Mouse (Mus musculus) right cerebral cortex, adult 2 months (tissue): ENCODE results near the gene Gfy.

Experiments used
- DNase-seq, 2 experiments: peaks; one replicate each; pipeline ENCODE4 v3.0.0; 2021 to 2022; ENCODE audit warnings: low spot score in 2 of 2

Gene Gfy

GRCm38 (mm10) chr7:45179469-45179868 lies at the start of gene Gfy:
Gfy (minus strand) TSS chr7:45179569.
- no peak for DNase-seq

GRCm38 (mm10) chr7:45229046-45229445 lies 49.7 kb upstream of the Gfy start:
- no peak for DNase-seq

- DNase-seq, result no peak
Measured at GRCm38 (mm10) chr7:45228548-45228947, 49.2 kb upstream of the Gfy start.

- no peak for DNase-seq
Measured at GRCm38 (mm10) chr7:45226421-45226820, 47.1 kb upstream of the Gfy start.

GRCm38 (mm10) chr7:45224826-45225225 lies 45.5 kb upstream of the Gfy start:
- DNase-seq, result no peak

GRCm38 (mm10) chr7:45221680-45222079 lies 42.3 kb upstream of the Gfy start:
- DNase-seq, result no peak

GRCm38 (mm10) chr7:45216442-45217183 lies 37.2 kb upstream of the Gfy start:
- DNase-seq, result no peak

- DNase-seq, result no peak
Measured at GRCm38 (mm10) chr7:45215673-45216441, 36.5 kb upstream of the Gfy start, which contains the start of gene Tead2. Tead2 (plus strand) TSS chr7:45215753.

GRCm38 (mm10) chr7:45213708-45214107 lies 34.3 kb upstream of the Gfy start:
- no peak for DNase-seq

GRCm38 (mm10) chr7:45212356-45212755 lies 33.0 kb upstream of the Gfy start:
- no peak for DNase-seq

- DNase-seq, result no peak
Measured at GRCm38 (mm10) chr7:45211851-45212251, 32.5 kb upstream of the Gfy start, which contains the start of gene Dkkl1. Dkkl1 (minus strand) TSS chr7:45212147.

GRCm38 (mm10) chr7:45211070-45211469 lies 31.7 kb upstream of the Gfy start:
- DNase-seq, result no peak

- DNase-seq, result no peak
Measured at GRCm38 (mm10) chr7:45208260-45208659, 28.9 kb upstream of the Gfy start.

GRCm38 (mm10) chr7:45204380-45205143 lies 25.2 kb upstream of the Gfy start, which contains the start of gene Ccdc155:
Ccdc155 (minus strand) TSS chr7:45204892.
- peak; percentile 91 to 93 for DNase-seq

- no peak for DNase-seq
Measured at GRCm38 (mm10) chr7:45202654-45203053, 23.3 kb upstream of the Gfy start.

- DNase-seq, result peak; percentile 46 to 67
Measured at GRCm38 (mm10) chr7:45198961-45199360, 19.6 kb upstream of the Gfy start.

- DNase-seq, result peak; percentile 75 to 83
Measured at GRCm38 (mm10) chr7:45198435-45198834, 19.1 kb upstream of the Gfy start.

- no peak for DNase-seq
Measured at GRCm38 (mm10) chr7:45196994-45197393, 17.6 kb upstream of the Gfy start.

GRCm38 (mm10) chr7:45196176-45196535 lies 16.8 kb upstream of the Gfy start:
- no peak for DNase-seq

GRCm38 (mm10) chr7:45195341-45196175 lies 16.2 kb upstream of the Gfy start:
- DNase-seq, result no peak
